Mouse (Mus musculus) thymus, adult 2 months (tissue): ENCODE measurements around the gene Abhd12b. TPM values are rescaled to one million over a fixed set of nuclear protein-coding genes. Genes with fewer than 3 reads are reported as not detected.

Source experiments
- DNase-seq: peaks from one replicate; pipeline ENCODE4 v3.0.0; 2021
- H3K27ac ChIP-seq: fragments of 200-500 bp; 2 replicates; pipeline ENCODE4 v1.5.1; 2012; ENCODE audit warnings: low read length, control low read depth; ENCODE audit not compliant: control insufficient read depth, insufficient read depth
- H3K27me3 ChIP-seq: fragments of 200-500 bp; 2 replicates; pipeline ENCODE4 v1.6.1; 2012; ENCODE audit warnings: mild to moderate bottlenecking, low read length, moderate library complexity, mixed read lengths; ENCODE audit not compliant: control insufficient read depth, insufficient read depth
- H3K36me3 ChIP-seq: fragments of 200-500 bp; 2 replicates; pipeline ENCODE4 v1.6.1; 2012; ENCODE audit warnings: mild to moderate bottlenecking, low read length, moderate library complexity; ENCODE audit not compliant: control insufficient read depth, insufficient read depth
- H3K4me1 ChIP-seq: fragments of 200-500 bp; replicated peaks from 2 replicates; pipeline ENCODE4 v1.6.1; 2012; ENCODE audit warnings: low read length; ENCODE audit not compliant: control insufficient read depth, insufficient read depth
- H3K4me3 ChIP-seq: fragments of 200-500 bp; 2 replicates; pipeline ENCODE4 v1.5.1; 2012; ENCODE audit warnings: mild to moderate bottlenecking, low read length, control low read depth, moderate library complexity; ENCODE audit not compliant: control insufficient read depth, insufficient read depth
- CTCF ChIP-seq: fragments of 200-500 bp; IDR thresholded peaks from 2 replicates; pipeline ENCODE4 v1.5.1; 2012; ENCODE audit warnings: mild to moderate bottlenecking, control low read depth, low read length, moderate library complexity, borderline replicate concordance; ENCODE audit not compliant: control insufficient read depth, poor library complexity, insufficient read depth; ENCODE audit errors: extremely low read depth
- POLR2A ChIP-seq: fragments of 200-500 bp; IDR thresholded peaks from 2 replicates; pipeline ENCODE4 v1.6.1; 2012; ENCODE audit warnings: mild to moderate bottlenecking, low read length, control low read depth, moderate library complexity; ENCODE audit not compliant: control insufficient read depth, poor library complexity, insufficient read depth; ENCODE audit errors: extremely low read depth
- WGBS: fragments of 180-500 bp; shearing (Covaris S2); methylation state at CpG from one replicate; pipeline ENCODE4 v1.1.7; 2018; 5-methylcytosine and 5-hydroxymethylcytosine counted together
- polyA plus RNA-seq: library from polyadenylated mRNA; depleted of rRNA; stranded (reverse); fragments of >200 nt; gene quantifications from 2 replicates; pipeline ENCODE4 v1.2.3, GENCODE M21; 2012

Gene Abhd12b
- polyA plus RNA-seq, 1 experiment: 0.12 TPM

DNA sequence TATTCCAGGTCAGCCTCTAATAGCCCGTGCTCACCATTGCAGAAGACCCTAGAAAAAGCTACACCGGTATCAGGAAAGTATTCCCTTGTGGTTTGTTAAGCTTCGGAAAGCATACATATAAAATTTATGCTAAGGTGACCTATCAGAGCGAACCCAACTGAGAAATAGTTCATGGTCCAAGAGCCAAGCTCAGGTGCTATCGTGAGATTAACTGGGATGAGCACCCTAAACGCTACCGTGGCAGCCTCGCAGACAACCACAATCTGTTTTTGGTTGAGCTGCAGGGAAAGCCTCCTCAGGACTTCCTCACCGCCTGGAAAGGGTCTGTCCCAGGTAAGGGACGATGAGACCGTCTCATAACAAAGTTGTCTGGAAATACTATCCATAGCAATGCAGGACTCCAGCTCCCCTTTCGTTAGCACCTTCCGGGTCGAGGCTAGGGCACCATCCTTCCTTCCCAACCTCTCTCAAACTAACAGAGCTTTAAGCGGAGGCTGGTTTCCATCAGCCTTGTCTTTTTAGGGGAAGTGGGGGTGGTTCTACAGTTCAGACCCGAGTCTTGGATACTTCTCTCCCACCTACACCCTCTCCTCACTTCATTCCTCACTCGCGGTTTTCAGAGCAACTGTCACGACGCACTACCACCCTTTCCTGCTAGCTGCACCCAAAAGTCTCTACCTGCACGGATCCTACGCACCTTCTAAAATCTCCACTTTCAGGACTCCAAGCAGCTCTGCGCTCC is 43.4 kb upstream of the Abhd12b start:
- WGBS: 11% methylated on average over 23 of the region's 23 CpGs
- no peak overlapping the region for H3K27ac ChIP-seq

DNA sequence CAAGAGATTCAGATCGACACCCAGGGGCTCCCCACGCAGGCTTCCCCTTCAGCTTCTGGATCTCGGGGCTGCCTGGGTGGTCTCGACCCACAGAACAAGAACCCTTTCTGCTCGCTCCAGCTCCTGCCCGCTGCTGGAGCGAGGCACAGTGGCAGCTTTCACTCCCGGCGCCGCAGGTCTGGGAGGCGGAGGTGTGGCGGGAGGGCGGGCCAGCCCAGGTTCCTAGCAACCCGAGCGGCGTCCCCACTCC is 42.9 kb upstream of the Abhd12b start:
- peak; percentile 40 for DNase-seq
- WGBS: 0% methylated on average over 16 of the region's 16 CpGs

More for the DNA sequence above, 43.4 kb upstream of the Abhd12b start:
- DNase-seq: no peak
- H3K27me3 ChIP-seq: no peaks in the 10 kb centered on the region
- peak overlapping the region; percentile 89 for H3K4me3 ChIP-seq
- no peaks in the 10 kb centered on the region for H3K36me3 ChIP-seq
- H3K4me1 ChIP-seq: peaks cover 34% of the 10 kb centered on the region
- TF ChIP-seq CTCF: no peak
- TF ChIP-seq POLR2A: no peak

DNA sequence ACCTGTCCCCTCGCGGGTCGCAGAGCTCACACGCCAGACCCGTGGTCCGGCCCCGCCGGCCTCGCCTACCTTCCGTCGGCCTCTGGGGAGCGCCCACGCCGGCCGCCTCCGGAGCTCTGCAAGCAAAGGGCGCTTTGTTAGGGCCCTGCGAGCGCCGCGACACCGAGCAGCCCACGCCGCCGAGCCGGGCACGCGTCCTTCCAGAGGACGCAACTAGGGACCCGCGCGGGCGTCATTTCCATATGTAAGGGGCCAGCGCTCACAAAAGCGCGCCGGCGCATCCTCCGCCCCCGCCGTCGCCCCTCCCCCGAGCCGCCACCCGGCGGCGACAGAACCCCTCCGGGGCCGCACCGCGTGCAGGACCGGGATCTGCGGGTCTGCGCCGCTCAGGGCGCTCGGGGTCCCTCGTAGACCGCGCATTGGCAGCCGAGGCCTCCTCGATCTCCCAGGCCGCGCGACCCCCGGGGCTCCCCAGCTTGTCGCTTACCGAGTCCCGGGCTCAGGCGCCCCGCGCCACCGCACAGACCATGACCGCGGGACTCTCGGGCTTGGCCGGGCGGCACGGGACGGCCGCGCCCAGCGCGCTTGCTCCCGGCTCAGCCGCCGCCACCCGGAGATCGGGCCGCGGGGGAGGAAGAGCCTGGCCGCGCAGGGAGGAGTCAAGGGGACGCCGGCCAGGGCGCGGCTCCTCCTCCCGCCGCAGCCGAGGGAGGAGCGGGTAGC is 42.4 kb upstream of the Abhd12b start:
- 1% methylated on average over 95 of the region's 101 CpGs for WGBS
- TF ChIP-seq POLR2A (peak; percentile 35; the same call in 1 of the 2 replicates), CTCF (0 out of 2 replicates have a peak, but pooled peaks have one; percentile 13)
- H3K27me3 ChIP-seq: no peaks in the 10 kb centered on the region
- peak overlapping the region; percentile 89 for H3K4me3 ChIP-seq
- no peak overlapping the region for H3K27ac ChIP-seq
- no peaks in the 10 kb centered on the region for H3K36me3 ChIP-seq
- DNase-seq: peak; percentile 70
- peaks cover 26% of the 10 kb centered on the region for H3K4me1 ChIP-seq

More for the DNA sequence above, 42.9 kb upstream of the Abhd12b start:
- Histone ChIP-seq H3K36me3 (no peaks in the 10 kb centered on the region), H3K4me3 (peak overlapping the region; percentile 89), H3K4me1 (peaks cover 31% of the 10 kb centered on the region), H3K27ac (no peak overlapping the region), H3K27me3 (no peaks in the 10 kb centered on the region)
- TF ChIP-seq CTCF (no peak), POLR2A (no peak)

DNA sequence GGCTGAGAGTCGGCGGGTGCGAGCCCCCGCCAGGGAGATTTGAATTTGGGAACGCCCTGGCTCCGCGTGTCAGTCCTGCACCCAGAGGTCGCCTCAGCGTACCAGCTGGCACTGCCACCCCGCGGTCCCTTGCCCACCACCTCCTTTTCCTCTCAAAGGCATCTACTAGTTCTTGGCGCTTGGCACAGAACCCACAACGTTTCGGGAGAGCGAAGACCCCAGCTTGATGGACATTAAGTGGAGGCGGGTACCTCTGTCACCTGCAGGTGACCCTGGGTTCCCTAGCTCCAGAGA is 41.9 kb upstream of the Abhd12b start:
- H3K36me3 ChIP-seq: no peaks in the 10 kb centered on the region
- H3K4me1 ChIP-seq: peaks cover 24% of the 10 kb centered on the region
- H3K27me3 ChIP-seq: no peaks in the 10 kb centered on the region
- H3K4me3 ChIP-seq: peak overlapping the region; percentile 89
- no peak for DNase-seq
- no peak overlapping the region for H3K27ac ChIP-seq
- TF ChIP-seq POLR2A (no peak), CTCF (no peak)
- WGBS: 10% methylated on average over 16 of the region's 16 CpGs

DNA sequence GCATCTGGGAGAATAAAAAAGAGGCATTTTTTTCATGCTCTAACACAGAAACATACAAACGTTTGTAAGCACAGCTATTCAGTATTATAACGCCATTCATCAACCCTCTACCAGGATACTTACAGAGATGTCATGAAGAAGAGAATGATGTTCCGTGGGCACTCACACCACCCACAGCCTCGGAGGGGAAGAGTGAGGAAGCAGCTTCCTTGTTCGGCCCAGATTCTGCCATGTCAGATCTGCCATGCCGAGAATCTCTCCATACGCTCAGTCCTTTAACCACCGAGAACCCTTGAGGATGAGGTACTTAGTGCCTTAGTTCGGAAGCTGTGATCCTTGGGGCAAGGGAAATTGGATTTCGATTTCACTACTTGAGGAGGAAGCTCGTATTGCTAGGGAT is 40.6 kb upstream of the Abhd12b start, which contains the start of gene Nin:
TSS of gene Nin (minus strand) at position 367 of the 400 bp plus-strand sequence.
- no peak within 1 kb of the TSS for H3K27ac ChIP-seq
- H3K36me3 ChIP-seq: no peaks in the 10 kb centered on the region
- WGBS: 94% methylated on average over 11 of the region's 11 CpGs
- no peak for DNase-seq
- no peak within 1 kb of the TSS for H3K4me3 ChIP-seq
- TF ChIP-seq POLR2A (no peak), CTCF (no peak)
- peaks cover 14% of the 10 kb centered on the region for H3K4me1 ChIP-seq
- no peaks in the 10 kb centered on the region for H3K27me3 ChIP-seq

DNA sequence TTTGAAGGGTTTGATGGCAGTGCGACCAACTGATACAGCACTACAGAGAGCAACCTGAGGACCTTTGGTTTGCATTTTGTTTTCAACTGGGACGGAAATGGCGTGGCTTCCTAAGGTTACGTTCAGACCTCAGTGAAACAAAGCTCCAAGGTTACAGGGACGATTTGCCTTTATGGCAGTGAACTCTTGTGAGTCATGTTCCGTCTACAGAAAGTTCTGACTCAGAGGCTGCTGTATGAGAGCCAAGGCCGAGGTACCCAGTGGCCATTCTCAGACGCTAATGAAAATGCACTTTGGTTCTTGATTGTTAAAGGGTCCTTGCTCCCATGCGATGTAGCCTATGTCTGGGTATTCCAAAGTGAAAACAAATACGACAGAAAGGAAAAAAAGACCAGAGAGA is 36.8 kb upstream of the Abhd12b start:
- H3K36me3 ChIP-seq: no peaks in the 10 kb centered on the region
- H3K27me3 ChIP-seq: no peaks in the 10 kb centered on the region
- no peak overlapping the region for H3K4me3 ChIP-seq
- WGBS: 87% methylated on average over 10 of the region's 10 CpGs
- peaks cover 3% of the 10 kb centered on the region; the same call in 1 of the 2 replicates for H3K4me1 ChIP-seq
- DNase-seq: no peak
- TF ChIP-seq CTCF (no peak), POLR2A (no peak)
- no peak overlapping the region for H3K27ac ChIP-seq
